Mouse (Mus musculus) CH12.LX (cell line): Measurements from ENCODE around the gene Smtn.

Source experiments
- CHD2 ChIP-seq: IDR thresholded peaks from 2 replicates; pipeline ENCODE4 v1.6.1; 2011; ENCODE audit warnings: low read length, improper control_type of control experiment
- CTCF ChIP-seq, 2 experiments: IDR thresholded peaks in 1 of 2; conservative IDR thresholded peaks in 1 of 2; 2 replicates each; pipeline ENCODE4 v1.5.1; 2011 to 2012; ENCODE audit warnings: low read depth in 2 of 2, low read length in 2 of 2, improper control_type of control experiment in 1 of 2, inconsistent platforms in 1 of 2, mild to moderate bottlenecking in 1 of 2, moderate library complexity in 1 of 2
- EP300 ChIP-seq: IDR thresholded peaks from 2 replicates; pipeline ENCODE4 v1.6.1; 2011; ENCODE audit warnings: low read length, improper control_type of control experiment
- POLR2A ChIP-seq: IDR thresholded peaks from 2 replicates; pipeline ENCODE4 v1.6.1; 2011; ENCODE audit warnings: low read depth, mild to moderate bottlenecking, improper control_type of control experiment, low read length
- USF1 ChIP-seq: IDR thresholded peaks from 2 replicates; pipeline ENCODE4 v1.6.1; 2014; ENCODE audit warnings: low read depth, mild to moderate bottlenecking, inconsistent platforms, low read length, improper control_type of control experiment

DNA sequence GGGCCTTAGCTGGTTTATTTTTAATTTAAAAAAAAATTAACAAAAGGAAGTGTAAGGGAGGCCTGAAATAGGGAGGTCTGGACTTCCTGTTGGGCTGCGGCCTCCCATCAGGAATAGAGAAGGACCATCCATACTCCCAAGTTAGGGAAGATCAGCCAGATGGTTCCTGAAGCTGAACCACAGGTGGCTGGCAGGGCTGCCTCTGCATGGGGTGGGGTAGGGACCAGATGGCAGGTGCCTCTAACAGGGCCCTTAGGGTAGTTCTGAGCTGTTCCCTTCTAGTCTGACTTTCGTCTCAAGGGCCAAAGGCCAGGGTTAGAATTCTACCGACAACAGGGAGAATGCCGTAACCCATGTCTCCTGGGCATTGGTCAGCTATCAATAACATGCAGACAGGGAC is 24.8 kb downstream of the Smtn start:
- no peak for TF ChIP-seq EP300
- no peak for TF ChIP-seq CHD2
- TF ChIP-seq CTCF (conservative IDR thresholded peaks at IDR 0.05 in 1 of 2, IDR thresholded peaks at IDR 0.05 in 1 of 2; ENCODE audit: low read depth in 2 of 2, low read length in 2 of 2), result no peak
- TF ChIP-seq USF1, result no peak
- no peak for TF ChIP-seq POLR2A
